Mouse (Mus musculus) C2C12 (cell line): ENCODE measurements around the gene Mier3.

ENCODE experiments used
- CEBPB ChIP-seq: IDR thresholded peaks from one replicate; pipeline ENCODE4 v1.6.1; 2011; ENCODE audit warnings: low read depth, mild to moderate bottlenecking, control low read depth, moderate library complexity
- CTCF ChIP-seq: IDR thresholded peaks from one replicate; pipeline ENCODE4 v1.5.1; 2011; ENCODE audit not compliant: control insufficient read depth, insufficient read depth, insufficient read length
- FOSL1 ChIP-seq: IDR thresholded peaks from one replicate; pipeline ENCODE4 v1.8.0; 2011; ENCODE audit warnings: mild to moderate bottlenecking, low read length; ENCODE audit not compliant: poor library complexity, insufficient read depth, severe bottlenecking
- MAX ChIP-seq: IDR thresholded peaks from one replicate; pipeline ENCODE4 v1.6.1; 2011; ENCODE audit warnings: mild to moderate bottlenecking, control low read depth
- MYOD1 ChIP-seq: IDR thresholded peaks from one replicate; pipeline ENCODE4 v1.6.1; 2011; ENCODE audit warnings: low read depth; ENCODE audit not compliant: control insufficient read depth, insufficient read length
- USF1 ChIP-seq: IDR thresholded peaks from one replicate; pipeline ENCODE4 v1.6.1; 2011; ENCODE audit warnings: low read depth, mild to moderate bottlenecking, control low read depth, moderate library complexity

DNA sequence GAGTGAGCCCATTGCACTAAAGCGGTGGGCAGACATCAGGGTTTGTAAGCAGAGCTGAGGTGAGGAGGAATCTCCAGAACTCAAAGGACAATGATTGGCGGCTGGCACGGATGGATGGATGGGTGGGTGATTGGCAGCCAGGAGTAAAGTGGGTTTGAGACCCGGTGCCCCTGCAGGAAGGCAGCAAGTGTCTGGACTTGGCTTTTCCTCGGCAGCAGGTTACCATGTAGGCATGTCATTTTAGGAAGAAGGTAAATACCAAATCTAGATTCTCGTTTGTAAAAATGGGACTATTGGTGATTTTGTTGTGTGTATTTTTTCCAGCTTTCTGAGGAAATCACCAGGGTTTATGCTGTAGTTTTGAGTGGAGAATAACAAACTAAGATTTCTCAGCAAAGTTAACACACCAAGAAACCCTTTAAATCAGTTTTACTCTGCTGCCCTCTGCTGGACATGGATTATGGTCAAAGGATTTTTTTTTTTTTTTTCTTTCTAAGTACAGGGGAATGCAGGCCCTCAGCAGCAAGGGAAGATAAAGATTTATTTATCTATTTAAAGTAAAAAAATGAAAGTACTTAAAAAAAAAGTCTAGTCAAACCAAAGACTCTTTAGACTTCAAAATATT is 61.3 kb downstream of the Mier3 start:
- TF ChIP-seq CTCF (no peak), MAX (no peak), MYOD1 (no peak), FOSL1 (no peak), USF1 (no peak), CEBPB (no peak)
